Mouse (Mus musculus) inflammation-experienced regulatory T-cells, adult 6 months (primary cell): Measurements from ENCODE around the gene Minos1. TPM values are rescaled to one million over a fixed set of nuclear protein-coding genes. Genes with fewer than 3 reads are reported as not detected.
A peak's percentile ranks its signal among the peaks of the same experiment; 100 is the strongest.

Source experiments
- ATAC-seq: one replicate; pipeline ENCODE4 v1.8.0; 2017
- polyA plus RNA-seq, 3 experiments: library from polyadenylated mRNA; unstranded; fragments of 100-300 nt; shearing (Covaris generic); gene quantifications; one replicate each; pipeline ENCODE4 v1.2.1; 2017

Gene Minos1
- polyA plus RNA-seq, 3 experiments from 2014 or later, result 341 to 392 (median 352) TPM

GRCm38 (mm10) chr4:139142985-139143384 lies 12.1 kb upstream of the Minos1 start:
- ATAC-seq, result no peak

DNA sequence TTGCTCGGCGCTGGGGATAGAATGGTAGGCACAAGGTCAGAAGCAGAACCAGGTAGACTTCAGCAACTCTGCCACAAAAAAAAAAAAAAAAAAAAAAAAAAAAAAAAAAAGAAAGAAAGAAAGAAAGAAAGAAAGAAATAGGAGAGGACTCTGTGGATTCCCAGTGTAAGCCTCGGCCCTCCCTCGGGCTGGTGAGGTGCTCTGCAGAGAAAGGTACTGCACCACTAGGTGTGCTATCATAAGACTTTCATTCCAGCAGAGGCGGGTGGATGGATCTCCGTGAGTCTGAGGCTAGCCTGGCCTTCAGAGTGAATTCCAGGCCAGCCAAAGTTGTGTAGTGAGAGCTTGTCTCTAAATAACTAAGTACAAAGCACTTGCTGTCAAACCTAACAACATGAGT lies 10.9 kb upstream of the Minos1 start:
- no peak for ATAC-seq

DNA sequence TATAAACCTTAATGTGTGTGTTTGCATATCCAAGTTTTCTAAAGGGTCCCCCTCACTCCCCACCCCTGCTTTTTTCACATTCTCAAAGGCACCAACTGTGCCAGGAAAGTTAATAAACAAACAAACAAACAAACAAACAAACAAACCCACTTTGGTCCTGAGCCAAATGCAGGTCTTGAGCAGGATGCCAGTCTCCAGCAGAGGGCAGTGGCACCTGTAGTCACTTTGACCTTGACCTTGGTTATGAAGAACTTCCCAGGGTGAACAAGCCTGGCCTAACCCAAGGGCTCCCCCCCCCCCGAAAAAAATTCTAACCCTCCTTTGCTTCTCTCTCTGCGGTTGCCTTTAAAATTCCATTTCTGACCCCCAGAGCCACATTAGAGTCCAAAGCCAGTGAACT lies 9.4 kb upstream of the Minos1 start:
- no peak for ATAC-seq

DNA sequence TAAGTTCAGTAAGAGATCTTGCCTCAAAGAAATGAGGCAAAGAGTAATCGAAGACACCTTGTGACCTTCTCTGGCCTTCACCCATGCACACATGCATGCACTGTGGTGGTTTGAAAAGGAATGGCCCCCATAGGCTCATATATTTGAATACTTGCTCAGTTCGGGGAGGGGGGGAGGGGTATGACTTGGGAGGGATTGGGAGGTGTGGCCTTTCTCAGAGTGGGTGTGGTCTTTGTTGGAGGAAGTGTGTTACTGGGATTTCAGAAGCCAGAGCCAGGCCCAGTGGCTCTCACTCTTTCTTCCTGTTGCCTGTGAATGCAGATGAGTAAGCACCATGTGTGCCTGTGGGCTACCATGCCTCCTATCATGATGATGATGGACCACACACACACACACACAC lies 5.1 kb upstream of the Minos1 start:
- no peak for ATAC-seq

DNA sequence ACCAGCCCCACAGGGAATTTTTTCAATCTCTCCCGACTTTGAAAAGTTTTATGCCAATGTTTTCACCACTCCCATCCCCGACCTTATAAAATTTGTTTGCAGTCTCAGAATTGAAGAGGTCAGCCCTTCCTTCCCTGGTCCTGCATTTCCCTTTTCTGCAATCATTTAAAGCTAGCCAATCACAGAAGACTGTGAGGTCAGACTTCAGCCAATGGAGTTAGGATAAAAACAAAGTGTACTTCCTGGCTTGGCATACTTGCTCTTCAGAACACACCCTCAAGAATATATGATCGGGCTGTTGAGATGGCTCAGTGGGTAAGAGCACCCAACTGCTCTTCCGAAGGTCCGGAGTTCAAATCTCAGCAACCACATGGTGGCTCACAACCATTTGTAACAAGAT lies 2.2 kb upstream of the Minos1 start:
- ATAC-seq, result no peak

DNA sequence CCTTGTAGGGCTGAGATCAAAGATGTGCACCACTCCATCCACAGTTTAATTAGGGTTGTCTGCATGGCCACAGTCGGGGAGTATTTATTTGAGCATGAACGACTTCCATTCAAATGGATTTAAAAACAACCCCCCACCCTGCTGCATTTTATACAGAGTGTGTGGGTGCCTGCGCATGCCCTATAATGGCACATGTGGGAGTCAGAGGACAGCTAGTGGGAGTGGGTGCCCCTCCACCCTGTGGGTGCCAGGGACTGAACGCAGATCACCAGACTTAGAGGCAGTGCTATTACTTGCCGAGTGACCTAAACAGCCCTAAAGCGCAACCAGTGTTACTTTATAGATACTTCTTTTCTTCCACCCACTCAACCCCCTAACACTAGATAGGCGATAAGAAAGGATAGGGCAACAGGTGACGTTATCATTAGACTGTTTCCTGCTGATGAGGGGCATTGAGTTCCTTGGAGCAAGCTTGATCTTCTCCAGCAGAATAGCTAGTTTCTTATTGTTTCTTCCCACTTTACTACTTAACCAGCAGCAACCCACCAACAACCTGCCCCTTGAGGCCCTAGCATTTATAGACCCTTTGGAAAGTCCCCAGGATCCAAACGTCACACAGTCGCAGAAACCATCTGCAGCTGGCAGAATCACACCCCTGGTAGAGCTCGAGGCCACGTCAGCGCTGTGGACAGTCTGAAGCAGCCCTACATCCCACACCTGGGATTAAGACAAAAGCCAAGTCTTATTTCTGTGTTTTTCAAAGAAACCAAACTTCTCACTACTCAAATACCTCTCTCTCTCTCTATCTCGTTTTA lies 1.2 kb upstream of the Minos1 start:
- no peak for ATAC-seq

GRCm38 (mm10) chr4:139129806-139130700 lies 860 bp downstream of the Minos1 start:
- ATAC-seq, result peak; percentile 10

DNA sequence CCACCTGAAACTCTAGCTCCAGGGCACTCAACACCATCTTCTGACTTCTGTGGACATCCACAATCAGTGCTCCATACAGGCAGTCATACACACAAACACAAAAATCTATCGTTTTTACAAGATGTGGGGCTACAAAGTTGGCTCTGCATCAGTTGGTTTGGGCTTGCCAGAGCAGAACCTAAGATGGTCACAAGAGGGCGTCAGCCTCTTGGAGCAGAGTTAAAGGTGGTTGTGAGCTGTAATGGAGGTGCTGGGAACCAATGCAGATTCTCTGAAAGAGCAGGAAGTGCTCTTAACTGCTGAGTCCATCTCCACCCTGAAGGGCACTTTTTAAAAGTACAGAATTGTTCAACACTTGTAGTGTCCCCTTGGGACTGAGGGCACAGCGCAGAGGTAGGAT lies 4.4 kb downstream of the Minos1 start:
- no peak for ATAC-seq

DNA sequence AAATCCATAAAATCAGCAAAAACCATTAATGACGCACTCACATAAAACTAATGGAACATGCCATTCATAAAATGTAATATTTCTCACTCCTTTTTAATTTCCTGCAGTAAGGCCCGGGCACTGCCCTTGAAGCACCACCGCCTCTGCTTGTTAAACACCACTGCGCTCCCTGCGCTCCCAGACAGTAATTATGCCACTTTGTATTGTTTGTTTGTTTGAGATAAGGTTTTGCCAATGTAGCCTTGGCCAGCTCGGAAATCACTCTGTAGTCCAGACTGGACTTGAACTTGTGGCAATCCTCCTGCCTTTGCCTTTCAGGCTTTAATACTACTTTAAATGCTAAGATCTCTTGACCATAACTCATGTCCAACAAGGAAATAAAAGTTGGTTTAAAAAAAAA lies 6.0 kb downstream of the Minos1 start:
- no peak for ATAC-seq

DNA sequence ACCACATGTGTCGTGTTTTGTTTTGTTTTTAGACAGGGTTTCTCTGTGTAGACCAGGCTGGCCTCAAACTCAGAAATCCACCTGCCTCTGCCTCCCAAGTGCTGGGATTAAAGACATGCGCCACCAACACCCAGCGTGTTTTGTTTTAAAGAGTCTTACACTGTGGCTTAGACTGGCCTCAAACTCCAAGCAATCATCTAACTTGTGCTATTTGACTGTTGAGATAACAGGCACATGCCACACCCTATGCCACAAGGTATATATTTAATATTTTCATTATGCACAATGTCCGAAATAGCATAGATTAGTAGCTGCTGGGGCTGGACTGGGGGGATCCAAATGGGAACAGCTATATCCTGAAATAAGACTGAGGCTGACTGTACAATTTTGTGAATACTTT lies 8.4 kb downstream of the Minos1 start:
- ATAC-seq, result no peak

GRCm38 (mm10) chr4:139120998-139121397 lies 9.9 kb downstream of the Minos1 start:
- ATAC-seq, result no peak

GRCm38 (mm10) chr4:139120281-139120814 lies 10.6 kb downstream of the Minos1 start:
- ATAC-seq, result no peak

DNA sequence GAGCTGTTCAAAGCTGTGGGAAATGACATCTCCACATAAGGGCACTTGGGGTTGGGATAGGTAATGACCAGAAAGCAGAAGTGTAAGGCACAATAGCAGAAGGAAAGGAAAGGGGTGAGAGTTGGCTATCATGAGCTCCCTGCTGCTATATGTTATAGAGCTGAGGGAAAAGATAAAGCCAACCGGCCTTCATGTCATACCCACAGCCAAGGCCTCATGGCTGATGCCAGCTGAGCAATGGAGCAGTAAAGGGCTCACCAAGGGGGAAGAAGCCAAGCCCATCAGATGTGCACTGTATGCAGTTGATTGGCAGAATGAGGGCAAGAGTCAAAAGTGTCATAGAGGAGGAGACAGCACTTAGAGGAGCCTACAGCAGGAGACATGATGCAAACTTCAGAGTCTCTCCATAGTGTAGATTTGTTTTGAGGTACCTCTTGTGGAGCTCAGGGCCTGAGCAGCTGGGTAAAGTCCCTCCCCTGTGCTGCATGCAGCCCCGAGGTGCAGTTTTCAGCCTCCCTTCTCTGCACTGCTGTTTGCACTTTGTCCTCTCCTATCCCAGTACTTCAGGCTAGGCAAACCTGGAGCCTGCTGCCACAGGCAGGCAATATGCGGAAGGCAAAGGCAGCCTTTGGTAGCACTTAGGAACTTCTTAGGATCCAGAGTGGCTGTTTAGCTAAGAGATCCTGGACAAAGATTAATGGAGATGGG lies 14.4 kb downstream of the Minos1 start:
- no peak for ATAC-seq

GRCm38 (mm10) chr4:139115721-139116120 lies 15.2 kb downstream of the Minos1 start:
- ATAC-seq, result no peak

- no peak for ATAC-seq
Measured at GRCm38 (mm10) chr4:139112482-139112881, 18.4 kb downstream of the Minos1 start.

GRCm38 (mm10) chr4:139111421-139111820 lies 19.5 kb downstream of the Minos1 start:
- no peak for ATAC-seq

DNA sequence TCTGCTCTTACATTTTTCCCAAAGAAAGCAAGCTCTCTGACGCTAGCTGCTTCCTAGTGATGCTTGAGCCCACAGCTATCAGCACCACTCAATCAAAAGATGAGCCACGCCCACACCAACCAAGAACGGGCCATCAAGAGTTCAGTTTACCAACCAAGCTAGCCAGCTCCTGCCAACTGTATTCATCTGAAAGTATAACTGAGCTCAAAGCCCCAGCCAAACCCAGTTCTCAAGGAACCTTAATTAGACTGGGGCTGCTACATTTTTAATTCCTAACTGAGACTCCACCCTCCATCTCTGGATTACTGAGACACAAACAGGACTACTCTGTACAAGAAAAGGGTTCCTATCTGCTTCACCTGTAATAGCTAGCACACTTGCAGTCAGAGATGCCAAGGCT lies 20.1 kb downstream of the Minos1 start:
- ATAC-seq, result no peak

DNA sequence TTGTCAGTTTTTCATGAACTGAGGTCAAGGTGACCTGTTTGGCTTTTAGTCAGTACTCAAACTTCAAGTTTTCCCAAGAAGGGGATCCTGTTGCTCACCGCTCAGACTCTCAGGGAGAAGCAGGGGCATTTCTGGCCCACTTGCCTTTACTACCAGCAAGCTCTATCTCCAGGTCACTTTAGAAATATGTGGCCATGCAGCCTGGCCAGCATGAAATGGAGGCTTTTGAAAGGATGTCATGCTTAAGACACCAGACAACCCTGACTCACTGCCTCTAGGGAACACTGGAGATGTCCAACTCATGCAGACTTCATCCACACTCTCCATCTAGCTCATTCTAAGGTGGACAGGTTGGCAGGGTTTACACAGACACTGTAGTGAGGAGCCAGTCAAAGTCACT lies 25.5 kb downstream of the Minos1 start:
- ATAC-seq, result no peak

- no peak for ATAC-seq
Measured at GRCm38 (mm10) chr4:139101546-139101945, 29.4 kb downstream of the Minos1 start.

- ATAC-seq, result no peak
Measured at GRCm38 (mm10) chr4:139100326-139100725, 30.6 kb downstream of the Minos1 start.

DNA sequence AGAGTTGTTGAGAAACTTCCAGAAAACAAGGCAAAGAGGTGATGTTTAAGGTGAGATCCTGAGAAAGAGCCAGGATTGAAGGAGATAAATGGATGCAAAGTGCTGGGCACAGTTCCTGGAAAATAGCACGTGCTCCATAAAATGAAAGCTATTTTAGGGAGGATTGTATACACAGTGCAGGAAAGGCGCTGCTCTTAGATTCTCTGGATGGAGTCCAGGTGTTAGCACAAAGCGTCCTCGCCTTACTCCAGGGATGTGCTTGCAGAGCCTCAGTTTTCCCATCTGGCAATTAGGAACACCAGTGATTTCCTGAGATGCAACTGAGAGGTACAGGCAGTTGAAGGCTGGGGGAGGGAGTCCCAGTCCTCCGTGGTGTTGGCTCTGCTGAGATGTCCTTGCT lies 34.7 kb downstream of the Minos1 start:
- no peak for ATAC-seq

DNA sequence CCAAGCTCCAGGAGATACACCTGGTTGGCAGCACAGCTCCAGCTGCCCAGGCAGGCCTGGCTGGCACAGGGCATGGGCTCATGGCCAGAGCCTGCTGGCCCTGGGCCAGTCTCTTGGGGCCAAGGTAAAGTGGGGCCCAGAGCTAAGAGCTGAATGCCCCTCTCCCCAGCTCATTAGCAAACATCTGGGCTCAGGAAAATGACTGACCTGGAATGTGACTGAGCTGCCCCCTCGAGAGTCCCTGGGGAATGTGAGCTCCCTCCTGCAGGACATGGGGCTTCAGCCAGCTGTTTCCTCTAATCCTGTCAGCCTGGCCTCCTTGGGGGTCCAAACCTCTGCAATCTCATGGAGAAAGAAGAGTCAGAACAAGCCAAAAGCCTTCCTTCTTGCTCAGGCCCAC lies 35.5 kb downstream of the Minos1 start:
- no peak for ATAC-seq

DNA sequence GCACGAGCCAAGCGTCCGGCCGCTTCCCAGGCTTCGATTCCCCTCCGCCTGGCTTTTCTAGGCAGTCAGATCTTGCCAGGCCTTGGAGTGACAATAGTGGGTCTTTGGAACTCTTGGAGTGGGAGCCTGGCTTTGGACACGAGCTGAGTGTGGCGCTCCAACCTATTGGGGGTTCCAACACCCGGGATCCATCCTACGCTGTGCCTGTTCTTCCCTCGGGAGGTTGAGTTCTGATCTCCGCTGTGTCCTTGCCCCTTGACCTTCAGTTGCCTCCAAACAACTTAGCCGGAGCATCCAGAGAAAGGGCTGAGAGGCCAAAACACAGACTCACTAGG lies 37.8 kb downstream of the Minos1 start:
- ATAC-seq, result no peak
